Mouse (Mus musculus) C2C12 (cell line): ENCODE measurements at regions not wholly inside any gene's neighbourhood (a gene's known extent, or its start where the extent isn't known, plus 50 kb on each side); places are given as distances from the start of the nearest gene placed in this dataset.

Experiments
- CEBPB ChIP-seq: IDR thresholded peaks from one replicate; pipeline ENCODE4 v1.6.1; 2011; ENCODE audit warnings: low read depth, mild to moderate bottlenecking, control low read depth, moderate library complexity
- CTCF ChIP-seq: IDR thresholded peaks from one replicate; pipeline ENCODE4 v1.5.1; 2011; ENCODE audit not compliant: control insufficient read depth, insufficient read depth, insufficient read length
- MAX ChIP-seq: IDR thresholded peaks from one replicate; pipeline ENCODE4 v1.6.1; 2011; ENCODE audit warnings: mild to moderate bottlenecking, control low read depth
- MYOG ChIP-seq: IDR thresholded peaks from one replicate; pipeline ENCODE4 v1.6.1; 2011; ENCODE audit not compliant: control insufficient read depth, insufficient read length; ENCODE audit errors: extremely low read depth
- USF1 ChIP-seq: IDR thresholded peaks from one replicate; pipeline ENCODE4 v1.6.1; 2011; ENCODE audit warnings: low read depth, mild to moderate bottlenecking, control low read depth, moderate library complexity

- no peak for TF ChIP-seq CTCF
- no peak for TF ChIP-seq MAX
- no peak for TF ChIP-seq MYOG
- TF ChIP-seq USF1, result no peak
- no peak for TF ChIP-seq CEBPB
Measured at GRCm38 (mm10) chr9:59129699-59130340, 93.6 kb upstream of the Neo1 start.
